Mouse (Mus musculus) brain, embryonic 18.5 days (tissue): Measurements from ENCODE around the gene Cdk18.

Source experiments
- DNase-seq: peaks from one replicate; pipeline ENCODE4 v3.0.0-alpha.2; 2012; ENCODE audit warnings: low read depth, low spot score

Gene Cdk18

DNA sequence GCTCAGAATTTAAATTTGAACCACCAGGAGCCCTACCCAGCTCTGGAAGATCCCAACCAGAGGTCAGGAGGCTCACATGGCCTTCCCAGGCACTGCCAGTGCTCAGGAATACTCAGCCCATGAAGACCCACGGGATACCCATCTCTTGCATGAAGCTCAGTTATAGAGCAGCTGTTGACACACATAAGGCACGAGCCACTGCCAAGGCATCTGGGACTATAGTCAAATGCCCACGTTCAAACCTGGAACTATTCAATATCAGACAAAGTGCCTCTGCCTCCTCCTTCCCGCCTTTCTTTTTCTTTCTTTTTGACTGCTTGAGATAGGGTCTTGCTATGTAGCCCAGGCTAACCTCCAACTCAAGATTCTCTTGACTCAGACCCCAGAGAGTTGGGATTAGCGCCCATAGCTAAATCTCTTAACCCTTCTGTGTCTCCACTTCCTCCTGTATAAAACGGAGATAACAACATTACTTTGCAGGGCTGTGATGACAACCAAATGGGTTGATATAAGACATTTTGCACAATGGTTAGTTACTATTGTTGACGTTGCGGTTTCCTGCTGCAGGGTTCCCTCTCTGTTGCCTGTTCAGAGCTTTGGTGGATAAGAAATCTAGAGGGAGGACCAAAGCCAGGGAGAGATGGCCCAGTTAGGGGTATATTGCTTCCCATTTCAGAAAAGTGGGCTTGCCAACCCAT, 73.9 kb downstream of the Cdk18 start:
- DNase-seq: no peak

DNA sequence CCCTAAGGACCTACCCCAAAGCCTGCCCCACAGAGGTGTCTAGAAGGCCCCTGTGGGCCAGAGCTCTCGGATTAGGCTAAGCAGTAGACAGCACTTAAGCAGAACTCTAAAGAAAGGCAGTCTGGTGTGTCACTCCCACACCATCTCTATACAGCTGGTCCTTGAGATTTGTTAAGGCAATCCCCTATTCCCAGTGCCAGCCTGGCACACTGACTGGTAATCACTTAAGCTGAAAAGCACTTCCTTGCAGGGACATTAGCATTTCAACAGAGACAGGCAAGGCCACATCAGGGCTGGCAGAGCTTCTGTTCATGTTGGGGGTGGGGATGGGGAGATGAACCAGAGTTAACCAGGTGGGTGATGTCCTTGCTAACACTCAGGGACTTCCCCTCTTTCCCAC, 74.5 kb downstream of the Cdk18 start:
- no peak for DNase-seq

- DNase-seq: no peak
Measured at GRCm38 (mm10) chr1:132063096-132063495, 76.4 kb downstream of the Cdk18 start.
